Mouse (Mus musculus) E14TG2a.4 (cell line): ENCODE measurements around the gene Ireb2.

Source experiments
- CTCF ChIP-seq: conservative IDR thresholded peaks from 2 replicates; pipeline ENCODE4 v1.5.1; 2014; ENCODE audit warnings: low read length
- NANOG ChIP-seq: IDR thresholded peaks from 2 replicates; pipeline ENCODE4 v1.6.1; 2014; ENCODE audit warnings: borderline replicate concordance, low read length, mixed read lengths
- POU5F1 ChIP-seq: IDR thresholded peaks from 2 replicates; pipeline ENCODE4 v1.6.1; 2014; ENCODE audit warnings: low read length, borderline replicate concordance

DNA sequence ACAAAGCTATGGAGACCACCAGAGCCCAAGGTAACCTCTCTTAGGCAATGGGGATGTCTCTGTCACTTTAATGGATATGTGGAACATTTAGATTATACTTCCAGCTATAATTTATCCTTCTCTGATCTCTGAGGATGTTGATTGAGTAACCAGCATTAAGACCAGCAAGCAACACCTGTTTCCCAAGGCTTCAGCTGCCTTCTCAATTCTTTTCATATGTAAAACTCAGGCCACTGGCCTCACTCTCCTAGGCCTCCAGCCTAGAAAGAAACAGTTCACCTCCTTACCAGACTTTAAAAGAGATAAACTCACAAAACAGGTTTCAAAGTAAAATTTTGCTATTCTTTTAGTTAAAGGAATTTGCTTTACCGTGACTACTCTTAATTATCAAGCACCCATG is 23.4 kb upstream of the Ireb2 start:
- no peak for TF ChIP-seq CTCF
- peak; percentile 73; the same call in 1 of the 2 replicates for TF ChIP-seq POU5F1
- TF ChIP-seq NANOG = 0 out of 2 replicates have a peak, but pooled peaks have one; percentile 19
